Mouse (Mus musculus) Patski (cell line): ENCODE measurements around the gene Gpn3. TPM values are rescaled to one million over a fixed set of nuclear protein-coding genes. Genes with fewer than 3 reads are reported as not detected.

Experiments used
- ATAC-seq: fragments of 100-300 bp; one replicate; pipeline ENCODE4 v1.8.0; 2021
- CTCF ChIA-PET: fragments of 350-600 bp; sonication (Branson Sonifier 250); formaldehyde crosslinking; loops from one replicate; lab custom pipeline; 2022; ENCODE audit warnings: inconsistent platforms; lab: Charles Lee
- POLR2A ChIA-PET: fragments of 350-600 bp; sonication (Branson Sonifier 250); formaldehyde crosslinking; loops from one replicate; lab custom pipeline; 2022; ENCODE audit warnings: antibody characterized with exemption, inconsistent platforms; lab: Charles Lee
- DNase-seq: peaks from one replicate; pipeline ENCODE4 v3.0.0-alpha.2; 2011; ENCODE audit warnings: low read depth, low spot score
- H3K27me3 ChIP-seq: fragments of 371-371 bp; one replicate; pipeline ENCODE4 v1.5.1; 2021
- CTCF ChIP-seq: fragments of 100-300 bp; IDR thresholded peaks from one replicate; pipeline ENCODE4 v1.5.1; 2021
- in situ Hi-C: fragments of 300-500 bp; cut with MboI; formaldehyde crosslinking; loops from 3 replicates; pipeline ENCODE4 v1.11.1; 2018; ENCODE audit warnings: low pct_unique_long_range_greater_than_20kb, mixed read lengths
- polyA plus RNA-seq: library from polyadenylated mRNA; unstranded; gene quantifications from one replicate; pipeline ENCODE4 v1.2.3, GENCODE M21; 2021

Gene Gpn3
- 29.0 TPM for polyA plus RNA-seq

- in situ Hi-C loops, result no loop called here
- ChIA-PET POLR2A (interaction anchor here (0.7 to 1.7 kb wide), 3 partner anchors 20 to 336 kb away, joined by 3 to 4 read pairs (median 3); partner anchors contain the start of gene P2rx4), CTCF (interaction anchor here (2.2 kb wide), 1 partner anchor 8 kb away, joined by 7 read pairs; no protein-coding TSS in a partner anchor)
- no peaks in the 10 kb centered on the region for H3K27me3 ChIP-seq
- DNase-seq (no peak), ATAC-seq (peak; percentile 78)
- TF ChIP-seq CTCF, result no peak
Observed at GRCm38 (mm10) chr5:122371591-122372191, at the start of gene Gpn3. Gpn3 (plus strand) TSS chr5:122371876.

DNA sequence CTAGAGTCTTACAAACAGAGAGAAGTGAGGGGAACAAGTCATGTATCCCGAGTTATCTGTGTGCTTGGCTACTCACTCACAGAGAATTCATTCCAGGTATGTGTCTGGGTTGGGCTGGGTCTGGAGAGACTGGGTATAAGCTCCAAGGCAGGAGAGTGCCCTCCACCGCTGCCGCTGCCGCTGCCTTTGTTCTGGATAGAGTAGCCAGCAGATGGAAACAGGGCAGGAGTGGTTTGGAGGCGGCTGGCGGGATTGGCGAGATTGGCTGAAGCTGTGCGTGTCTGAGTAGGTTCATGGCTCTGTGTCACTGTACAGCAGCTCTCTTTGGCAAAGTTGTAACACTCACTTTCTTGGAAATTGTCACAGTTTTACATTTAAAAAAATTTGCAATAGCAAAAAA lies 48.2 kb upstream of the Gpn3 start:
- in situ Hi-C loops, result no loop called here
- POLR2A ChIA-PET, result interaction anchor here (0.7 kb wide), 1 partner anchor 121 kb away, joined by 4 read pairs; no protein-coding TSS in a partner anchor
- CTCF ChIA-PET, result interaction anchor here (0.9 to 5.8 kb wide), 5 partner anchors 8 to 23 kb away, joined by 4 to 28 read pairs (median 7); no protein-coding TSS in a partner anchor
- no peak for TF ChIP-seq CTCF
- ATAC-seq, result no peak
- DNase-seq, result no peak
- H3K27me3 ChIP-seq, result no peaks in the 10 kb centered on the region

DNA sequence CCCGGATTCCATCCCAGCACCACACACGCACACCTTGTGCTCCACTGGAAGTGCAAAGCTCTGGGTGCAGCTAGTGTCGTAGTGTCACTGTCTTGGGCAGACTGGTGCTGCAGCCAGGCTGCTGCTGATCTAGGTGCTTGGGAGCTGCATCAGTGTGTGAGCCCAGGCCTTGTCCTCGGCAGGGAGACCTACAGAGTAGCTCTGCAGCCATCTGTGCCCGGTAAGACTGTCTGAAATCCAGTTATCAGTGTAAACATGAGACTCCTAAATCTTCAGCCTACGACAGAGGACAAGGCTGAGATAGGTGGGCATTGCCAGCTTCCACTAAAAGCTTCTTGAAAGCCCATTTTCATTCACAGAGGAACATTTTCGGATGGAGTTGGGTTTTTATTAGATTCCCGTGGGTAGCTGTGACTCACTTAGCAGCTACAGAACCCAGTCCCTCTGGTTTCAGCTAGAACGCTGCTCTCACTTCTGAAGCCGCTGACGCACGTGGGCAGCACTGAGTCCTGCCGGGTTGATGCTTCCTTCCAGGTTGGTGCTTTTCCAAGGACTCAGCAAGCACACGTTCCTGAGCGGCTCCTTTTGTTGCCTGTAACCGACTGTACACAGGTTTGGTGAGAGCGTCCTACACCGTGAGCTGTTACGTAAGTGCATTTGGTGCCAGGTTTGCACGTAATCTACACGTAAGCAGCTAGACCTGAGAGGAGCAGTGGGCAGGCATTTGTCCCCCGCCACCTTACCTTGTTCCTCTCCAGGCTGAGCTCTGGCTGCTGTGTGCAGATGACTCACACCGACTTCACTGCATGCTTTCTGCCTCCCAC lies 46.9 kb upstream of the Gpn3 start:
- no peak for TF ChIP-seq CTCF
- DNase-seq, result no peak

DNA sequence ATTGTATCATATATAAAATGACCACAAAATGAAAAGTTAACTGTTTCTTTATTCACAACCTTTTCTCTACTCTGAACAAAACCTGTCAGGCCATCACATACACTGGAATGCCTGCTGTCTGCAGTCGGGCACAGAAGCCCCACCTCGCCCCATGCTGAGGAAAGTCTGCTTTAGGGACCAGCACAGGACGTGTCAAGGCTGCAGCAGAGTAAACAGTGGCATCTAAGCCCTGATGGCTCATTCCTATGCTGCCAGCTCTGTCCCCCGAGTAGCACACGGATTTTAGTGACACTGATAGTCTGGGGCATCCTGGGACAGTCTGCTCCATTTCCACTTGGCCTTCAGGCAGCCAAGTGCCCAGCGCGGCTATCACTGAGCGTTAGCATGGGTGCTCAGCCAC lies 46.2 kb upstream of the Gpn3 start:
- no peak for TF ChIP-seq CTCF
- ChIA-PET CTCF (interaction anchor here (1.5 to 5.8 kb wide), 6 partner anchors 10 to 51 kb away, joined by 5 to 28 read pairs (median 7); no protein-coding TSS in a partner anchor), POLR2A (interaction anchor here (0.5 to 0.9 kb wide), 2 partner anchors 46 to 578 kb away, joined by 3 read pairs; partner anchors contain the start of gene Gpn3)
- H3K27me3 ChIP-seq, result no peaks in the 10 kb centered on the region
- in situ Hi-C loops, result no loop called here
- DNase-seq, result no peak
- no peak for ATAC-seq

More for the DNA sequence above, 46.9 kb upstream of the Gpn3 start:
- in situ Hi-C loops, result no loop called here
- peak; percentile 34 for ATAC-seq
- ChIA-PET POLR2A (interaction anchor here (0.5 kb wide), 1 partner anchor 577 kb away, joined by 3 read pairs; no protein-coding TSS in a partner anchor), CTCF (interaction anchor here (0.9 to 5.8 kb wide), 8 partner anchors 9 to 51 kb away, joined by 3 to 28 read pairs (median 6); no protein-coding TSS in a partner anchor)
- no peaks in the 10 kb centered on the region for H3K27me3 ChIP-seq

- in situ Hi-C loops, result no loop called here
- H3K27me3 ChIP-seq, result no peaks in the 10 kb centered on the region
- DNase-seq (no peak), ATAC-seq (no peak)
- TF ChIP-seq CTCF, result no peak
- CTCF ChIA-PET, result interaction anchor here (1.5 to 5.8 kb wide), 4 partner anchors 11 to 47 kb away, joined by 4 to 28 read pairs (median 18); no protein-coding TSS in a partner anchor
- POLR2A ChIA-PET, result interaction anchor here (2.7 kb wide), 1 partner anchor 10 kb away, joined by 11 read pairs; no protein-coding TSS in a partner anchor
Observed at GRCm38 (mm10) chr5:122327283-122327682, 44.4 kb upstream of the Gpn3 start.

DNA sequence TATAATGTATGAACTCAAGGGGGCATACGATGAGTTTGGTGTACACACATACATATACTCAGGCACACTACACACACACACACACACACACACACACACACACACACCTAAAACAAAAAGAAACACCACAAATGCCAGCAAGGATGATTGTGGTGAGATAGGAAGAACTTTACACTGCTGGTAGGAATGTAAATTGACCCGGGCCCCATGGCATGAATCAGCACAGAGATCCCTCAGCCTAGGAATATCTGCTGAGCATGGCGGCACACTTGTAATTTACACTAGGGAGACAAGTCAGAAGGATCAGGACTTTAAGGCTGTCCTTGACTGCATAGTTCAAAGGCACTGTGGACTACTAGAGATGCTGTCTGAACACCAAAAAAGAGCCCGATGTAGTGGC lies 41.4 kb upstream of the Gpn3 start:
- in situ Hi-C loops, result no loop called here

DNA sequence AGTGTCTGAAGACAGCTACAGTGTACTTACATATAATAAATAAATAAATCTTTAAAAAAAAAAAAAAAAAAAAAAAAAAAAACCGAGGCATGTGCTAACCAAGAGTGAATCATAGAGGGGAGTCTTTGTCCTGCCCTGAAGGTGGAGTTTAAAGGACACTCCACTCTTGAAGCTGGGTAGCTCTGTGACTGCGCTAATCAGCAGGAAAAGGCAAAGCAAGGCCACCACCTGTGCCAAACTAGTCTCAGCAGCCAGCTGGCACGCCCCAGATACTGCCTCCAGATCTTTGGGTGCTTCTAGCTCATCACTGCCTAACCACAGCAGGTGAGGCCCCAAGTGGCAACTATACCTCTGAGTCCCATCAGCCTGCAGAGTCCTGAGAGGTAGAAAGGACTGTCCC lies 37.0 kb upstream of the Gpn3 start:
- CTCF ChIA-PET, result interaction anchor here (0.7 to 2.6 kb wide), 6 partner anchors 9 to 67 kb away, joined by 3 to 8 read pairs (median 5); no protein-coding TSS in a partner anchor
- no peak for TF ChIP-seq CTCF
- H3K27me3 ChIP-seq, result no peaks in the 10 kb centered on the region
- POLR2A ChIA-PET, result no interaction called here
- in situ Hi-C loops, result no loop called here
- ATAC-seq (no peak), DNase-seq (no peak)

More for the DNA sequence above, 41.4 kb upstream of the Gpn3 start:
- POLR2A ChIA-PET, result interaction anchor here (0.6 kb wide), 1 partner anchor 1140 kb away, joined by 3 read pairs; no protein-coding TSS in a partner anchor
- CTCF ChIA-PET, result interaction anchor here (3.3 kb wide), 1 partner anchor 13 kb away, joined by 15 read pairs; no protein-coding TSS in a partner anchor
- H3K27me3 ChIP-seq, result no peaks in the 10 kb centered on the region
- ATAC-seq (no peak), DNase-seq (no peak)
- TF ChIP-seq CTCF, result no peak

- in situ Hi-C loops, result no loop called here
- TF ChIP-seq CTCF, result no peak
- no peak for ATAC-seq
- DNase-seq, result no peak
- ChIA-PET CTCF (interaction anchor here (1.7 to 2.6 kb wide), 2 partner anchors 11 to 29 kb away, joined by 3 to 7 read pairs; no protein-coding TSS in a partner anchor), POLR2A (no interaction called here)
- no peaks in the 10 kb centered on the region for H3K27me3 ChIP-seq
Observed at GRCm38 (mm10) chr5:122336554-122337294, 35.0 kb upstream of the Gpn3 start.

GRCm38 (mm10) chr5:122342874-122343273 lies 28.8 kb upstream of the Gpn3 start:
- no peak for ATAC-seq
- in situ Hi-C loops, result loop anchor here (10.0 kb wide), 1 partner anchor 218 kb away; no protein-coding TSS in a partner anchor
- H3K27me3 ChIP-seq, result no peaks in the 10 kb centered on the region
- DNase-seq, result no peak
- ChIA-PET CTCF (interaction anchor here (0.6 to 6.1 kb wide), 20 partner anchors 7 to 77 kb away, joined by 3 to 90 read pairs (median 6); partner anchors contain the start of gene Tctn1), POLR2A (no interaction called here)
- TF ChIP-seq CTCF, result no peak
